Mouse (Mus musculus) bone marrow macrophage, adult 2 months (primary cell): ENCODE results near the gene Son.

ENCODE experiments used
- CTCF ChIP-seq: IDR thresholded peaks from 2 replicates; pipeline ENCODE4 v1.5.1; 2012; ENCODE audit warnings: low read depth, mild to moderate bottlenecking, low read length, moderate library complexity
- POLR2A ChIP-seq: IDR thresholded peaks from 2 replicates; pipeline ENCODE4 v1.6.1; 2012; ENCODE audit warnings: mild to moderate bottlenecking, low read depth, low read length, borderline replicate concordance

GRCm38 (mm10) chr16:91680656-91681055 is 33.4 kb downstream of the Son start:
- TF ChIP-seq CTCF (no peak), POLR2A (no peak)
